Mouse (Mus musculus): Measurements from ENCODE around the gene Slc6a16. TPM values are rescaled to one million over a fixed set of nuclear protein-coding genes. Genes with fewer than 3 reads are reported as not detected.

Slc6a16 gene
- polyA plus RNA-seq, 1 experiment from 2014 or later = 0.20 TPM

- WGBS = 66% methylated on average over 9 of the region's 10 CpGs
- Histone ChIP-seq H3K9me3 (no peaks in the 10 kb centered on the region), H3K27me3 (peaks cover 16% of the 10 kb centered on the region; the same call in 1 of the 2 replicates), H3K36me3 (replicated peaks) (no peaks in the 10 kb centered on the region), H3K4me2 (no peak overlapping the region), H3K27ac (no peak overlapping the region), H3K9ac (no peak overlapping the region), H3K4me3 (replicated peaks) (no peak overlapping the region), H3K4me1 (peaks cover 8% of the 10 kb centered on the region; the same call in 1 of the 2 replicates)
- ATAC-seq (ENCODE audit: low FRiP score) = no peak
Measured at GRCm38 (mm10) chr7:45202654-45203053, 38.2 kb upstream of the Slc6a16 start.

GRCm38 (mm10) chr7:45204380-45205143, 36.3 kb upstream of the Slc6a16 start, which contains the start of gene Ccdc155:
TSS of gene Ccdc155 (minus strand) at chr7:45204892.
- peaks cover 24% of the 10 kb centered on the region for H3K27me3 ChIP-seq
- peak within 1 kb of the TSS; percentile 75 for H3K27ac ChIP-seq
- WGBS = 11% methylated on average over 42 of the region's 44 CpGs
- no peaks in the 10 kb centered on the region for H3K36me3 ChIP-seq (replicated peaks)
- ATAC-seq (ENCODE audit: low FRiP score) = peak; percentile 98
- H3K4me1 ChIP-seq = peaks cover 4% of the 10 kb centered on the region; the same call in 1 of the 2 replicates
- peak within 1 kb of the TSS; percentile 56 for H3K9ac ChIP-seq
- H3K4me2 ChIP-seq = peak within 1 kb of the TSS; percentile 53
- 0 out of 2 replicates have a peak, but pooled peaks cover 7% of the 10 kb centered on the region for H3K9me3 ChIP-seq
- peak within 1 kb of the TSS; percentile 46 for H3K4me3 ChIP-seq (replicated peaks)

GRCm38 (mm10) chr7:45208260-45208659, 32.6 kb upstream of the Slc6a16 start:
- Histone ChIP-seq H3K27me3 (peaks cover 47% of the 10 kb centered on the region), H3K4me3 (replicated peaks) (no peak overlapping the region), H3K9me3 (0 out of 2 replicates have a peak, but pooled peaks cover 7% of the 10 kb centered on the region), H3K4me1 (peaks cover 10% of the 10 kb centered on the region), H3K9ac (no peak overlapping the region), H3K4me2 (no peak overlapping the region), H3K27ac (no peak overlapping the region), H3K36me3 (replicated peaks) (no peaks in the 10 kb centered on the region)
- WGBS = 77% methylated on average over 6 of the region's 6 CpGs
- ATAC-seq (ENCODE audit: low FRiP score) = no peak

- Histone ChIP-seq H3K9ac (no peak overlapping the region), H3K36me3 (replicated peaks) (no peaks in the 10 kb centered on the region), H3K4me2 (no peak overlapping the region; the same call in 1 of the 2 replicates), H3K9me3 (0 out of 2 replicates have a peak, but pooled peaks cover 7% of the 10 kb centered on the region), H3K4me3 (replicated peaks) (no peak overlapping the region), H3K27me3 (peaks cover 39% of the 10 kb centered on the region), H3K27ac (no peak overlapping the region), H3K4me1 (peaks cover 9% of the 10 kb centered on the region; the same call in 1 of the 2 replicates)
- WGBS = 78% methylated on average over 10 of the region's 10 CpGs
- no peak for ATAC-seq (ENCODE audit: low FRiP score)
Measured at GRCm38 (mm10) chr7:45211070-45211469, 29.8 kb upstream of the Slc6a16 start.

GRCm38 (mm10) chr7:45211851-45212251, 29.0 kb upstream of the Slc6a16 start, which contains the start of gene Dkkl1:
TSS of gene Dkkl1 (minus strand) at chr7:45212147.
- Histone ChIP-seq H3K4me3 (replicated peaks) (0 out of 2 replicates have a peak within 1 kb of the TSS, but pooled peaks have one; percentile 5), H3K27me3 (peaks cover 39% of the 10 kb centered on the region), H3K4me2 (peak within 1 kb of the TSS; percentile 31), H3K9ac (no peak within 1 kb of the TSS), H3K9me3 (0 out of 2 replicates have a peak, but pooled peaks cover 7% of the 10 kb centered on the region), H3K27ac (no peak within 1 kb of the TSS), H3K4me1 (peaks cover 11% of the 10 kb centered on the region), H3K36me3 (replicated peaks) (no peaks in the 10 kb centered on the region)
- ATAC-seq (ENCODE audit: low FRiP score) = no peak
- 6% methylated on average over 17 of the region's 17 CpGs for WGBS

GRCm38 (mm10) chr7:45212356-45212755, 28.5 kb upstream of the Slc6a16 start:
- H3K4me1 ChIP-seq = peaks cover 16% of the 10 kb centered on the region
- no peak for ATAC-seq (ENCODE audit: low FRiP score)
- H3K27ac ChIP-seq = no peak overlapping the region
- no peak overlapping the region for H3K9ac ChIP-seq
- 85% methylated on average over 7 of the region's 7 CpGs for WGBS
- no peak overlapping the region for H3K4me2 ChIP-seq
- 0 out of 2 replicates have a peak, but pooled peaks cover 7% of the 10 kb centered on the region for H3K9me3 ChIP-seq
- peaks cover 39% of the 10 kb centered on the region for H3K27me3 ChIP-seq
- no peak overlapping the region for H3K4me3 ChIP-seq (replicated peaks)
- no peaks in the 10 kb centered on the region; the same call in 1 of the 2 replicates for H3K36me3 ChIP-seq (replicated peaks)

- 66% methylated on average over 5 of the region's 5 CpGs for WGBS
- Histone ChIP-seq H3K36me3 (replicated peaks) (peaks cover 11% of the 10 kb centered on the region), H3K4me1 (peaks cover 29% of the 10 kb centered on the region), H3K9ac (no peak overlapping the region), H3K9me3 (no peaks in the 10 kb centered on the region), H3K27ac (no peak overlapping the region), H3K27me3 (peaks cover 37% of the 10 kb centered on the region), H3K4me3 (replicated peaks) (no peak overlapping the region), H3K4me2 (no peak overlapping the region)
- no peak for ATAC-seq (ENCODE audit: low FRiP score)
Measured at GRCm38 (mm10) chr7:45213708-45214107, 27.2 kb upstream of the Slc6a16 start.

- Histone ChIP-seq H3K4me3 (replicated peaks) (peak within 1 kb of the TSS; percentile 76), H3K4me1 (peaks cover 44% of the 10 kb centered on the region)
- WGBS = under 1% methylated on average over 52 of the region's 55 CpGs
Measured at GRCm38 (mm10) chr7:45215673-45216441, 25.0 kb upstream of the Slc6a16 start, which contains the start of gene Tead2. TSS of gene Tead2 (plus strand) at chr7:45215753.

GRCm38 (mm10) chr7:45216442-45217183, 24.3 kb upstream of the Slc6a16 start:
- WGBS = under 1% methylated on average over 13 of the region's 13 CpGs

More at GRCm38 (mm10) chr7:45215673-45216441, 25.0 kb upstream of the Slc6a16 start, which contains the start of gene Tead2:
- Histone ChIP-seq H3K36me3 (replicated peaks) (peaks cover 33% of the 10 kb centered on the region), H3K27ac (peak within 1 kb of the TSS; percentile 92), H3K27me3 (peaks cover 16% of the 10 kb centered on the region), H3K4me2 (peak within 1 kb of the TSS; percentile 72), H3K9ac (peak within 1 kb of the TSS; percentile 91), H3K9me3 (no peaks in the 10 kb centered on the region)
- peak; percentile 62 for ATAC-seq (ENCODE audit: low FRiP score)

GRCm38 (mm10) chr7:45221680-45222079, 19.2 kb upstream of the Slc6a16 start:
- no peak for ATAC-seq (ENCODE audit: low FRiP score)

More at GRCm38 (mm10) chr7:45216442-45217183, 24.3 kb upstream of the Slc6a16 start:
- Histone ChIP-seq H3K9me3 (no peaks in the 10 kb centered on the region), H3K4me3 (replicated peaks) (peak overlapping the region; percentile 76), H3K27me3 (peaks cover 8% of the 10 kb centered on the region), H3K36me3 (replicated peaks) (peaks cover 40% of the 10 kb centered on the region), H3K4me1 (peaks cover 48% of the 10 kb centered on the region), H3K27ac (peak overlapping the region; percentile 92), H3K9ac (peak overlapping the region; percentile 91), H3K4me2 (peak overlapping the region; percentile 72)
- peak; percentile 88 for ATAC-seq (ENCODE audit: low FRiP score)

GRCm38 (mm10) chr7:45224826-45225225, 16.1 kb upstream of the Slc6a16 start:
- Histone ChIP-seq H3K36me3 (replicated peaks) (peaks cover 96% of the 10 kb centered on the region), H3K4me3 (replicated peaks) (no peak overlapping the region), H3K9me3 (no peaks in the 10 kb centered on the region), H3K27ac (no peak overlapping the region), H3K9ac (no peak overlapping the region), H3K27me3 (no peaks in the 10 kb centered on the region), H3K4me1 (peaks cover 11% of the 10 kb centered on the region; the same call in 1 of the 2 replicates), H3K4me2 (no peak overlapping the region)
- WGBS = 96% methylated on average over 7 of the region's 7 CpGs
- no peak for ATAC-seq (ENCODE audit: low FRiP score)

More at GRCm38 (mm10) chr7:45221680-45222079, 19.2 kb upstream of the Slc6a16 start:
- Histone ChIP-seq H3K9me3 (no peaks in the 10 kb centered on the region), H3K27me3 (no peaks in the 10 kb centered on the region), H3K27ac (no peak overlapping the region), H3K4me2 (no peak overlapping the region), H3K4me3 (replicated peaks) (no peak overlapping the region), H3K9ac (no peak overlapping the region), H3K36me3 (replicated peaks) (peaks cover 90% of the 10 kb centered on the region), H3K4me1 (peaks cover 41% of the 10 kb centered on the region)
- 86% methylated on average over 2 of the region's 2 CpGs for WGBS

All from forebrain, embryonic 12.5 days (tissue).